Mouse (Mus musculus) myocyte (in vitro differentiated cells): ENCODE results near the gene Ncoa4.

Source experiments
- CEBPB ChIP-seq: IDR thresholded peaks from 2 replicates; pipeline ENCODE4 v1.6.1; 2011; ENCODE audit warnings: mild to moderate bottlenecking, moderate library complexity; ENCODE audit not compliant: poor library complexity, insufficient read depth, severe bottlenecking
- MAX ChIP-seq: IDR thresholded peaks from one replicate; pipeline ENCODE4 v1.6.1; 2011; ENCODE audit warnings: low read depth, mild to moderate bottlenecking, control low read depth
- POLR2A ChIP-seq: IDR thresholded peaks from one replicate; pipeline ENCODE4 v1.6.1; 2011; ENCODE audit warnings: low read depth, mild to moderate bottlenecking, control low read depth, moderate library complexity; ENCODE audit not compliant: insufficient read length
- POLR2AphosphoS2 ChIP-seq: IDR thresholded peaks from one replicate; pipeline ENCODE4 v1.6.1; 2011; ENCODE audit warnings: low read depth, control low read depth; ENCODE audit not compliant: insufficient read length
- USF1 ChIP-seq: IDR thresholded peaks from one replicate; pipeline ENCODE4 v1.6.1; 2011; ENCODE audit warnings: low read depth, mild to moderate bottlenecking, control low read depth, moderate library complexity

- TF ChIP-seq POLR2A (no peak), MAX (no peak), USF1 (no peak), POLR2AphosphoS2 (no peak), CEBPB (no peak)
These were observed 4.7 kb downstream of the Ncoa4 start for GRCm38 (mm10) chr14:32164173-32165051.
